Mouse (Mus musculus) cerebellum, adult 2 months (tissue): ENCODE data around the gene Piezo1.
A peak's percentile ranks its signal among the peaks of the same experiment; 100 is the strongest.

ENCODE experiments used
- CTCF ChIP-seq: fragments of 200-500 bp; IDR thresholded peaks from 2 replicates; pipeline ENCODE4 v1.5.1; 2011; ENCODE audit warnings: low read depth, mild to moderate bottlenecking, control low read depth, low read length, moderate library complexity, borderline replicate concordance; ENCODE audit not compliant: insufficient read depth
- POLR2A ChIP-seq: fragments of 200-500 bp; IDR thresholded peaks from 2 replicates; pipeline ENCODE4 v1.6.1; 2011; ENCODE audit warnings: low read length, control low read depth, borderline replicate concordance; ENCODE audit not compliant: insufficient read depth

GRCm38 (mm10) chr8:122475580-122476320 lies 75.4 kb downstream of the Piezo1 start, which contains the start of the genes Rnf166 and Ctu2:
- TF ChIP-seq CTCF, result no peak
- TF ChIP-seq POLR2A, result peak; percentile 61
